Mouse (Mus musculus): ENCODE data around the gene Senp5. TPM values are rescaled to one million over a fixed set of nuclear protein-coding genes. Genes with fewer than 3 reads are reported as not detected.
A peak's percentile ranks its signal among the peaks of the same experiment; 100 is the strongest.
"Not testable (repeated sequence)": the region's sequence is repeated elsewhere in the genome, so short reads cannot be mapped to it uniquely, and the experiment has no call there.

Gene Senp5
- polyA plus RNA-seq, 1 experiment from 2014 or later: 13.1 TPM

DNA sequence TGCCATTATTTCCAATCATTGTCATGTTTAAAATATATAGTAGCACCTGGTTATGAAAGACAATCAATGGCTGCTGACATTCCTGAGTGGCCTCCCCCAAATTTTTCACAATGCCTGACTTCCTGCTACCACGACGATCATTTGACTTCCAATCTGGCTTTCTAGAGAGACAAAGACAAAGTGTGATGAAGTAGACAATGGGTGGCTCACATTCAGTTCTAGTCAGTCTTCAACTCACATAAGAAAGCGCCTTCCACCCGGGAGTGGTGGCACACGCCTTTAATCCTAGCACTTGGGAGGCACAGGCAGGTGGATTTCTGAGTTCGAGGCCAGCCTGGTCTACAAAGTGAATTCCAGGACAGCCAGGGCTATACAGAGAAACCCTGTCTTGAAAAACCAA, 57.1 kb downstream of the Senp5 start:
- not testable (repeated sequence) for H3K4me2 ChIP-seq (ENCODE audit: low read length); H3K36me3 ChIP-seq (ENCODE audit: control insufficient read depth, insufficient read depth, low read length); H3K4me3 ChIP-seq (ENCODE audit: low read length); H3K27ac ChIP-seq (ENCODE audit: low read depth, low read length); ATAC-seq; H3K9ac ChIP-seq (ENCODE audit: low read depth, low read length); H3K9me3 ChIP-seq (ENCODE audit: control insufficient read depth, low read length); H3K27me3 ChIP-seq (replicated peaks; ENCODE audit: control insufficient read depth, insufficient read depth, low read length)
- 85% methylated on average over 6 of the region's 6 CpGs for WGBS
- peaks cover 43% of the 10 kb centered on the region for H3K4me1 ChIP-seq (ENCODE audit: control insufficient read depth, insufficient read depth, low read depth, low read length)

- Histone ChIP-seq H3K4me1 (ENCODE audit: control insufficient read depth, insufficient read depth, low read depth, low read length) (peaks cover 43% of the 10 kb centered on the region), H3K36me3 (ENCODE audit: control insufficient read depth, insufficient read depth, low read length) (peaks cover 2% of the 10 kb centered on the region; the same call in 1 of the 2 replicates), H3K27ac (ENCODE audit: low read depth, low read length) (no peak overlapping the region), H3K9ac (ENCODE audit: low read depth, low read length) (no peak overlapping the region), H3K9me3 (ENCODE audit: control insufficient read depth, low read length) (no peaks in the 10 kb centered on the region), H3K4me2 (ENCODE audit: low read length) (no peak overlapping the region), H3K27me3 (replicated peaks; ENCODE audit: control insufficient read depth, insufficient read depth, low read length) (no peaks in the 10 kb centered on the region), H3K4me3 (ENCODE audit: low read length) (no peak overlapping the region)
- WGBS: 90% methylated on average over 6 of the region's 6 CpGs
- ATAC-seq: no peak
These were observed 57.7 kb downstream of the Senp5 start for GRCm38 (mm10) chr16:31945372-31945771.

- Histone ChIP-seq H3K27ac (ENCODE audit: low read depth, low read length) (no peak overlapping the region), H3K4me2 (ENCODE audit: low read length) (no peak overlapping the region), H3K4me3 (ENCODE audit: low read length) (no peak overlapping the region), H3K9ac (ENCODE audit: low read depth, low read length) (no peak overlapping the region), H3K4me1 (ENCODE audit: control insufficient read depth, insufficient read depth, low read depth, low read length) (peaks cover 42% of the 10 kb centered on the region), H3K9me3 (ENCODE audit: control insufficient read depth, low read length) (no peaks in the 10 kb centered on the region), H3K36me3 (ENCODE audit: control insufficient read depth, insufficient read depth, low read length) (peaks cover 2% of the 10 kb centered on the region; the same call in 1 of the 2 replicates), H3K27me3 (replicated peaks; ENCODE audit: control insufficient read depth, insufficient read depth, low read length) (no peaks in the 10 kb centered on the region)
- WGBS: 85% methylated on average over 12 of the region's 12 CpGs
- ATAC-seq: no peak
These were observed 58.3 kb downstream of the Senp5 start for GRCm38 (mm10) chr16:31944698-31945255.

DNA sequence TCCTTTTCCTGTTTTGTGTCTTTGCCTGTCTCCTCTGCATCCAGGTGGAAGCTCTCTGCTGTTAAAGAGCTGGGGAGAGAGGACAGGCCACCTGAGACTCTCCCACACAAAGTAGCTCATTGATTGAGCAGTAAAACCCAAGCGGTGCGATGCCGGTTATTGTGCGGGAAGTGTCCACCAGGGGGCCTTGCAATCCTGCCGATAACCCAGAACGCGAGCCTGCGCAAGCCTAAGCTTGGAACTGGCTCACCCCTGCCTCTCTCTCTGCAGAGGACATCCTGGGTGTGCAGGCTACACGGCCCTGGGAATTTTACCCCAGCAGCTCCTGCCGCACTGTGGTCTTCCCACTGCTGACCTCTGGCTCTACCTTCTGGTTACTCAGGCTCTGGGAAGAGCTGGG, 59.1 kb downstream of the Senp5 start:
- Histone ChIP-seq H3K4me1 (ENCODE audit: control insufficient read depth, insufficient read depth, low read depth, low read length) (peaks cover 34% of the 10 kb centered on the region), H3K9ac (ENCODE audit: low read depth, low read length) (no peak overlapping the region; the same call in 1 of the 2 replicates), H3K4me3 (ENCODE audit: low read length) (no peak overlapping the region), H3K27ac (ENCODE audit: low read depth, low read length) (no peak overlapping the region), H3K4me2 (ENCODE audit: low read length) (peak overlapping the region; percentile 20; the same call in 1 of the 2 replicates), H3K36me3 (ENCODE audit: control insufficient read depth, insufficient read depth, low read length) (peaks cover 2% of the 10 kb centered on the region; the same call in 1 of the 2 replicates), H3K27me3 (replicated peaks; ENCODE audit: control insufficient read depth, insufficient read depth, low read length) (no peaks in the 10 kb centered on the region), H3K9me3 (ENCODE audit: control insufficient read depth, low read length) (no peaks in the 10 kb centered on the region)
- 5% methylated on average over 10 of the region's 10 CpGs for WGBS
- peak; percentile 34; the same call in 1 of the 2 replicates for ATAC-seq

DNA sequence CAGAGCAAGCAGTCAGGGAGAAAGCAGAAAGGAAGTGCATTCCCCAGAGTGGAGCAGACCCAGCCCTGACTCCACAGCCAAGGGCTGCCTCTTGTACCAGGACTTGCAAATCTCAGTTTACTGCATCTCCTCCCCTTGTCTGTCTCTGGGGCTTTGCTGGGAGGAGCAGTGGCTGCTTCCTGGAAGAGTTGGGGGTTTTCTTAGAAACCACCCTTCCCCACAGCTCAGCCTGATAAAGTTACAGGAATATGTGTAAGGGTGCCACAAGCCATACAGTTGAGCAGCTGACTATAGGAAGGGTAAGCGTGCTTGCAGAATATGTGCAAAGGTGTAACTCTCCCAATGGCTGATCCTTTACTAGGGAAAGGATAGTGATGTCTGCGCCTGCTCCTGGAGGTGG, 62.5 kb downstream of the Senp5 start:
- 74% methylated on average over 2 of the region's 2 CpGs for WGBS
- no peak for ATAC-seq
- H3K4me3 ChIP-seq (ENCODE audit: low read length): no peak overlapping the region

GRCm38 (mm10) chr16:31938856-31939255, 64.2 kb downstream of the Senp5 start:
- Histone ChIP-seq H3K27ac (ENCODE audit: low read depth, low read length) (no peak overlapping the region), H3K9ac (ENCODE audit: low read depth, low read length) (no peak overlapping the region), H3K4me1 (ENCODE audit: control insufficient read depth, insufficient read depth, low read depth, low read length) (peaks cover 19% of the 10 kb centered on the region), H3K4me3 (ENCODE audit: low read length) (no peak overlapping the region), H3K27me3 (replicated peaks; ENCODE audit: control insufficient read depth, insufficient read depth, low read length) (no peaks in the 10 kb centered on the region), H3K9me3 (ENCODE audit: control insufficient read depth, low read length) (no peaks in the 10 kb centered on the region), H3K36me3 (ENCODE audit: control insufficient read depth, insufficient read depth, low read length) (no peaks in the 10 kb centered on the region), H3K4me2 (ENCODE audit: low read length) (no peak overlapping the region)
- no peak for ATAC-seq
- WGBS: 72% methylated on average over 6 of the region's 6 CpGs

More for the DNA sequence above, 62.5 kb downstream of the Senp5 start:
- Histone ChIP-seq H3K4me1 (ENCODE audit: control insufficient read depth, insufficient read depth, low read depth, low read length) (peaks cover 15% of the 10 kb centered on the region), H3K9ac (ENCODE audit: low read depth, low read length) (no peak overlapping the region), H3K4me2 (ENCODE audit: low read length) (no peak overlapping the region), H3K9me3 (ENCODE audit: control insufficient read depth, low read length) (no peaks in the 10 kb centered on the region), H3K27ac (ENCODE audit: low read depth, low read length) (no peak overlapping the region), H3K27me3 (replicated peaks; ENCODE audit: control insufficient read depth, insufficient read depth, low read length) (no peaks in the 10 kb centered on the region), H3K36me3 (ENCODE audit: control insufficient read depth, insufficient read depth, low read length) (peaks cover 2% of the 10 kb centered on the region; the same call in 1 of the 2 replicates)

- H3K27ac ChIP-seq (ENCODE audit: low read depth, low read length): no peak overlapping the region
- ATAC-seq: no peak
- no peaks in the 10 kb centered on the region for H3K36me3 ChIP-seq (ENCODE audit: control insufficient read depth, insufficient read depth, low read length)
- no peaks in the 10 kb centered on the region for H3K9me3 ChIP-seq (ENCODE audit: control insufficient read depth, low read length)
- H3K4me3 ChIP-seq (ENCODE audit: low read length): no peak overlapping the region
- H3K4me2 ChIP-seq (ENCODE audit: low read length): no peak overlapping the region
- H3K27me3 ChIP-seq (replicated peaks; ENCODE audit: control insufficient read depth, insufficient read depth, low read length): no peaks in the 10 kb centered on the region
- no peak overlapping the region for H3K9ac ChIP-seq (ENCODE audit: low read depth, low read length)
- peaks cover 27% of the 10 kb centered on the region for H3K4me1 ChIP-seq (ENCODE audit: control insufficient read depth, insufficient read depth, low read depth, low read length)
- WGBS: 86% methylated on average over 4 of the region's 4 CpGs
These were observed 66.5 kb downstream of the Senp5 start for GRCm38 (mm10) chr16:31936568-31936967.

DNA sequence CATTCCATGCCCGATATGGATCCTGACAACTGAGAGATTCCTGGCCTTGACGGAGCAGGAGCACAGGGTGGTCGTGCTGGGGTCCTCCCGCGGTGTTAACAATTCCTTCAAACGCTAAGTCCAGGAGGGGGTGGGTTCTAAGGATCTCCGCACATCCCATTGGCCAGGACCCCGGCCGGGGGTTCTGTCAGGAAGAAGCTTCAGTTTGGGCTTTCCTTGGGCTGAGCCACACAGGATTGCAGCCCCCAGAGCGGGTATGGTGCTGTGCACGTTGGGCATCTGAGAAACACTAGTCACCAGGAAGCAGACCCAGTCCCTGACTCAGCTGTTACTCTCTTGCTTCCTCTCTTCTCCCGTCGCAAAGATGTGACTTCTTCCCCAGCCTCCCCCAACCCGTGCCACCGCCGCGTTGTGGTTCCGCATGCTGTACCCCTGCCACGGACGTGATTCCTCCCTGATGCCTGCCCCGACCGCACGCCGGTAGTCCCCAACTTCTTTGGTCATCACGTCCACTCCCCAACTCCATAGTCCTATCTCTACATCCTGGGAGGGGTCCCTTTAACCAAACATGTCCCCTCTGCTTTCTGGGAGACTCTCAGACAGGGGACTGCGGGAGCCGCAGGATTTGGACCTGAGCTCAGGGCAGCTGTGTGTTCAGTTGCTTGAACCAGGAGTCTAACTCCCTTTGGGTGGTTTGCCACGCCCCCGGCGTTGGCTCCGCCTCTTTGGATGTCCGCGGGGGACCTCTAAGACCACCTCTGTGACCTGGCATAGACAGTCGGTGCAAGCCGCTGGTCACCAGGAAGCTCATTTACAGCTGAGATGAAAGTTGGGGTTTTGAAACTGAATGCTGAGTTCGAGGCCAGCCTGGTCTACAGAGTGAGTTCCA, 67.8 kb downstream of the Senp5 start:
- Histone ChIP-seq H3K4me1 (ENCODE audit: control insufficient read depth, insufficient read depth, low read depth, low read length) (peaks cover 27% of the 10 kb centered on the region), H3K9ac (ENCODE audit: low read depth, low read length) (peak overlapping the region; percentile 67), H3K4me2 (ENCODE audit: low read length) (peak overlapping the region; percentile 76), H3K27ac (ENCODE audit: low read depth, low read length) (peak overlapping the region; percentile 32; the same call in 1 of the 2 replicates), H3K4me3 (ENCODE audit: low read length) (peak overlapping the region; percentile 36), H3K36me3 (ENCODE audit: control insufficient read depth, insufficient read depth, low read length) (no peaks in the 10 kb centered on the region), H3K9me3 (ENCODE audit: control insufficient read depth, low read length) (no peaks in the 10 kb centered on the region), H3K27me3 (replicated peaks; ENCODE audit: control insufficient read depth, insufficient read depth, low read length) (no peaks in the 10 kb centered on the region)
- 5% methylated on average over 36 of the region's 36 CpGs for WGBS
- peak; percentile 2; the same call in 1 of the 2 replicates for ATAC-seq

- Histone ChIP-seq H3K27ac (ENCODE audit: low read depth, low read length) (peak overlapping the region; percentile 83), H3K9ac (ENCODE audit: low read depth, low read length) (peak overlapping the region; percentile 67), H3K27me3 (replicated peaks; ENCODE audit: control insufficient read depth, insufficient read depth, low read length) (no peaks in the 10 kb centered on the region), H3K4me2 (ENCODE audit: low read length) (peak overlapping the region; percentile 76), H3K4me1 (ENCODE audit: control insufficient read depth, insufficient read depth, low read depth, low read length) (peaks cover 27% of the 10 kb centered on the region), H3K4me3 (ENCODE audit: low read length) (peak overlapping the region; percentile 36), H3K9me3 (ENCODE audit: control insufficient read depth, low read length) (no peaks in the 10 kb centered on the region), H3K36me3 (ENCODE audit: control insufficient read depth, insufficient read depth, low read length) (no peaks in the 10 kb centered on the region)
- no peak for ATAC-seq
- WGBS: 13% methylated on average over 13 of the region's 13 CpGs
These were observed 68.5 kb downstream of the Senp5 start for GRCm38 (mm10) chr16:31934550-31935010.

Data from hindbrain, embryonic 16.5 days (tissue).